Mouse (Mus musculus) E14TG2a.4 (cell line): Measurements from ENCODE around the gene Snapc4.
"Not testable (repeated sequence)": the region's sequence is repeated elsewhere in the genome, so short reads cannot be mapped to it uniquely, and the experiment has no call there.

ENCODE experiments used
- H3K27me3 ChIP-seq: 2 replicates; pipeline ENCODE4 v1.6.1; 2014; ENCODE audit warnings: low read length, control low read depth; ENCODE audit not compliant: insufficient read depth
- H3K36me3 ChIP-seq: 2 replicates; pipeline ENCODE4 v1.6.1; 2014; ENCODE audit warnings: low read length, control low read depth; ENCODE audit not compliant: insufficient read depth
- H3K4me1 ChIP-seq: replicated peaks from 2 replicates; pipeline ENCODE4 v1.6.1; 2014; ENCODE audit warnings: low read depth, low read length, control low read depth
- H3K4me3 ChIP-seq: replicated peaks from 2 replicates; pipeline ENCODE4 v1.5.1; 2014; ENCODE audit warnings: mild to moderate bottlenecking, low read length
- H3K9me3 ChIP-seq: 2 replicates; pipeline ENCODE4 v1.6.1; 2014; ENCODE audit warnings: low read length, control low read depth
- CTCF ChIP-seq: conservative IDR thresholded peaks from 2 replicates; pipeline ENCODE4 v1.5.1; 2014; ENCODE audit warnings: low read length
- NANOG ChIP-seq: IDR thresholded peaks from 2 replicates; pipeline ENCODE4 v1.6.1; 2014; ENCODE audit warnings: borderline replicate concordance, low read length, mixed read lengths
- POU5F1 ChIP-seq: IDR thresholded peaks from 2 replicates; pipeline ENCODE4 v1.6.1; 2014; ENCODE audit warnings: low read length, borderline replicate concordance

Snapc4 gene

GRCm38 (mm10) chr2:26390954-26391353 is 10.5 kb upstream of the Snapc4 start:
- no peak for TF ChIP-seq NANOG
- no peak for TF ChIP-seq POU5F1
- TF ChIP-seq CTCF = no peak

DNA sequence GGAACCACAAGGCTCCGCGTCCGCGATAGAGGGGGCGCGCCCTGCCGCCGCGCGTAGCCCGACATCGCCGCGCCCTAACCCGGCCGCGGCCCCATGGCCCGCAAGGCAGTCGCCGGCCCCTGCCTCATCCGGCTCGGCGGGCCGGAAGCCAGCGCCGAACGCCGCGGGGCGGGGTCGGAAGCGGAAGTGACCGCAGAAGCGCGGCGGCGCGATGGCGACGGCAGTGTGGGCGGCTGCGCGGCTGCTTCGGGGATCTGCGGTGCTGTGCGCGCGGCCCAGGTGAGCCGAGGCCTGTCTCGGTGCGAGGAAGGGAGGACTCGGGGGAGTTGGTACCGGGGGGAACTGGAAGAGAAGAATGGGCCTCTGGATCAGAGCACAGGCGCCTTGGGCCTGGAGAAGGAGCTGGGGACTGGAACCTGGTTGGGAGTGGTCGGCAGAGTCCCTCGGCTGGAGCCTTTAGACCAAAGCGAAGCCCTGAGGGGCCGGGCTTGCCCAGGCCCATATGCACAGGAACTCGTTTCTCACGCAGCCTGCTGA is 8.8 kb upstream of the Snapc4 start, which contains the start of the genes Entr1 and Pmpca:
Entr1 (minus strand) TSS at position 163 of the 537 bp plus-strand sequence.
Pmpca (plus strand) TSS at position 186 of the 537 bp plus-strand sequence.
- Histone ChIP-seq H3K36me3 (peaks cover 82% of the 10 kb centered on the region), H3K4me1 (peaks cover 31% of the 10 kb centered on the region), H3K4me3 (peak within 1 kb of the TSS; percentile 97), H3K9me3 (no peaks in the 10 kb centered on the region), H3K27me3 (no peaks in the 10 kb centered on the region)
- TF ChIP-seq POU5F1 (no peak), CTCF (no peak), NANOG (no peak)

More at GRCm38 (mm10) chr2:26390954-26391353, 10.5 kb upstream of the Snapc4 start:
- Histone ChIP-seq H3K9me3 (no peaks in the 10 kb centered on the region), H3K36me3 (peaks cover 82% of the 10 kb centered on the region), H3K4me3 (0 out of 2 replicates have a peak overlapping the region, but pooled peaks have one; percentile 97), H3K27me3 (no peaks in the 10 kb centered on the region), H3K4me1 (peaks cover 31% of the 10 kb centered on the region)

DNA sequence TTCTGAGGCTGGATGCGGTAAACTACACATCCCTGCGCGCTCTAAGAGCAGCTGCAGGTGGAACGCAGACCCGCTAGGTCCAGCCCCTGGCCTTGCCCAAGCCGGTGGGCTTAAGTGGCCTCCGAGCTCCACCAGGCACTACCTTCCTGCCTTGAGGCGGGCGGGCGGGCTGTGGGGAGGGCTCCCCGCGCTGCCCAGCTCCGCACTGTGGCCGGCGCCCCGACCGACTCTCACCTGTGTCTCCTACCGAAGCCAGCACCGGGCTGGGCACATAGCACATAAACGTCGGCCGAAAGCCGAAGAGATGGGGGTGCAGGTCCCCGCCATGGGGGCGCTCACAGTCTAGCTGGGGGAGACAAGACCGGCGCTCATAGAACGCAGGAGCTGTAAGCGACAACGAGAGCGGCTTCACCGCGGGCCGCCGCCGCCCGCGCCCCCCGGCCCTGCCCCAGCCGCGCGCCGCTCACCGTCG is 8.3 kb upstream of the Snapc4 start:
- peaks cover 31% of the 10 kb centered on the region for H3K4me1 ChIP-seq
- peaks cover 82% of the 10 kb centered on the region for H3K36me3 ChIP-seq
- H3K4me3 ChIP-seq = peak overlapping the region; percentile 97
- TF ChIP-seq NANOG (no peak), CTCF (no peak), POU5F1 (no peak)
- H3K9me3 ChIP-seq = no peaks in the 10 kb centered on the region
- H3K27me3 ChIP-seq = no peaks in the 10 kb centered on the region

DNA sequence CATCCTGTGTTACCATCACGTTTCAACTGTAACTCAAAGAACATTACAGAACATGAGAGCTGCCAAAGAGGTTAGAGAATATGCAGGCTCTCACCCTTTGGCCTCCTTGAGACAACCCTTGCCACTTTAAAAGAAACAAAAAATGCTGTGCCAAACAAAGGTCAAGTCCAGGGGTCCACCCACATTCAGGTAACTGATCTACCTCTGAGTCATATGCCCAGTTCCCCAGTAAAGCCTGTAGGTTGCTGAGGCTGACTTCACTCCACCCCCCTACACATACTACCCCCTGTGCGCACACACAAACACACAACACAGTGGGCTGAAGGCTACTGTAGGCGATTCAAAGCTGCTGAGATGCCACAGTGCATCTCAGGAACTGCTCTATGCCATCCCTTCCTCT is 7.3 kb upstream of the Snapc4 start:
- TF ChIP-seq CTCF = no peak
- TF ChIP-seq POU5F1 = no peak
- no peak for TF ChIP-seq NANOG
- Histone ChIP-seq H3K4me3 (peak overlapping the region; percentile 97), H3K9me3 (no peaks in the 10 kb centered on the region), H3K27me3 (no peaks in the 10 kb centered on the region), H3K36me3 (peaks cover 82% of the 10 kb centered on the region), H3K4me1 (peaks cover 31% of the 10 kb centered on the region)

- not testable (repeated sequence) for H3K9me3 ChIP-seq
Measured at GRCm38 (mm10) chr2:26380871-26381270, 418 bp upstream of the Snapc4 start.

DNA sequence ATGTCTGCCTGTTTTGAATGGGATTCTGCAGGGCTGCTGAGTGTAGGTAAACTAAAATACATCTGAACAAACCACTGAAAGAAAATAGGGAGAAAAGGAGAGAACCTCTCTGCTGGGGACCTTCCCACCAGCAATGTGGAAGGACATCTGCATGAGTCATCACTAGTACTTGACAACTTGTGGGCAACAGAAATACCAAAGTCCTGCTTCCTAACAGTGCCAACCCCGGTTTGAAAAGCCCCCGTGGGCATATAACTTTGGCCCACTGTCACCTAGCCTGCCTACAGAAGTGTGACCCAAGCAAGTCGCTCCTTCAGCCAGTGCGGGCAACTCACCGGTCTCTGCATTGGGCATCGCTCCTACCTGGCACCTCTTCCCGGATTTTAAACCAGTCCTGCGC is 8.1 kb downstream of the Snapc4 start:
- Histone ChIP-seq H3K4me1 (no peaks in the 10 kb centered on the region), H3K9me3 (no peaks in the 10 kb centered on the region), H3K36me3 (peaks cover 100% of the 10 kb centered on the region), H3K4me3 (no peak overlapping the region), H3K27me3 (no peaks in the 10 kb centered on the region)
- no peak for TF ChIP-seq NANOG
- TF ChIP-seq POU5F1 = no peak
- TF ChIP-seq CTCF = no peak

More at GRCm38 (mm10) chr2:26380871-26381270, 418 bp upstream of the Snapc4 start:
- Histone ChIP-seq H3K4me1 (peaks cover 18% of the 10 kb centered on the region), H3K4me3 (peak overlapping the region; percentile 99), H3K36me3 (peaks cover 74% of the 10 kb centered on the region)
- H3K27me3 ChIP-seq = not testable (repeated sequence)

DNA sequence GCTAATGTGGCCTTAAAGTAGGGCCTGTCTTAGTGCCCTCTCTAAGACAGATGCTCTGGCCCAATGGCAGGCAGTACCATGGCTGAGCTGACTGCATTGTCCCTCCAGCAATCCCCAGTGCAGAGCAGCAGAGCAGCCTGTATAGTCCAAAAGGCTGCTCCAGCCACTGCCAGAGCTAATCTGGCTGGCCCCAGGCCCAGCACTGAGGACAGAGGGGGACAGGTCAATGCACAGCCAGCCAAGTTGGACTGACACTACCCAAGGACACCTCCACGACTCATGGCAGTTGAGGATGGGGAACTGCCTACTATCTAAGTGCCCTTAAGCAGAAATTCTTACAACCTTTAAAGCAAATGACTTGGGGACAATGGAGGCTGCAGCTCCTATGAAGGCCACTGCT is 11.9 kb downstream of the Snapc4 start:
- Histone ChIP-seq H3K36me3 (peaks cover 100% of the 10 kb centered on the region), H3K4me1 (0 out of 2 replicates have a peak, but pooled peaks cover 4% of the 10 kb centered on the region), H3K27me3 (no peaks in the 10 kb centered on the region), H3K9me3 (no peaks in the 10 kb centered on the region), H3K4me3 (no peak overlapping the region)
- TF ChIP-seq NANOG (no peak), POU5F1 (no peak), CTCF (no peak)

DNA sequence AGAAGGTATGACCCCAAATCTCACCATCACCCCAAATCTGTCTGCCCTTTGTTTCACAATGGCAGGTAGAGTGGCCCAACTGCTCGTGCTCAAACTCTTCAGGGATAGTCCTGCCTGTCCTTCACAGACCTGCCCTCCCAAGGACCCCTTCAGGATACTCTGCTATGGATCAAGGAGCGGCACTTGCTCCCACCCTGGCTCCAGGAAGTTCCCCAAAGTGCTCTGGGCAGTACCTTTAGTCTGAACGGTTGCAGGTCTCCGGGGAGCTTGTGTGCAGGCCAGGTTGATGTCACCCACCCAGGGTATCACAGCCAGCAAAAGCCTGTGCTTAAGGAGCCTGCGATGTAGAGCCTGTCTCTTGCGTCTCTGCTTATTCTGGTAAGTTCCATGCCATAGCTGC is 12.5 kb downstream of the Snapc4 start:
- Histone ChIP-seq H3K36me3 (peaks cover 100% of the 10 kb centered on the region), H3K4me1 (0 out of 2 replicates have a peak, but pooled peaks cover 4% of the 10 kb centered on the region), H3K9me3 (no peaks in the 10 kb centered on the region), H3K4me3 (no peak overlapping the region), H3K27me3 (no peaks in the 10 kb centered on the region)
- no peak for TF ChIP-seq NANOG
- TF ChIP-seq POU5F1 = no peak
- no peak for TF ChIP-seq CTCF

- H3K27me3 ChIP-seq = no peaks in the 10 kb centered on the region
- no peak for TF ChIP-seq NANOG
- TF ChIP-seq POU5F1 = no peak
- TF ChIP-seq CTCF = no peak
Measured at GRCm38 (mm10) chr2:26364738-26365465, 15.6 kb downstream of the Snapc4 start.

More at GRCm38 (mm10) chr2:26364738-26365465, 15.6 kb downstream of the Snapc4 start:
- no peak overlapping the region for H3K4me3 ChIP-seq
- H3K9me3 ChIP-seq = no peaks in the 10 kb centered on the region
- H3K4me1 ChIP-seq = peaks cover 14% of the 10 kb centered on the region; the same call in 1 of the 2 replicates
- peaks cover 87% of the 10 kb centered on the region for H3K36me3 ChIP-seq
